ENCODE assay signal across 23 mouse cellular contexts in the genomic region with DNA sequence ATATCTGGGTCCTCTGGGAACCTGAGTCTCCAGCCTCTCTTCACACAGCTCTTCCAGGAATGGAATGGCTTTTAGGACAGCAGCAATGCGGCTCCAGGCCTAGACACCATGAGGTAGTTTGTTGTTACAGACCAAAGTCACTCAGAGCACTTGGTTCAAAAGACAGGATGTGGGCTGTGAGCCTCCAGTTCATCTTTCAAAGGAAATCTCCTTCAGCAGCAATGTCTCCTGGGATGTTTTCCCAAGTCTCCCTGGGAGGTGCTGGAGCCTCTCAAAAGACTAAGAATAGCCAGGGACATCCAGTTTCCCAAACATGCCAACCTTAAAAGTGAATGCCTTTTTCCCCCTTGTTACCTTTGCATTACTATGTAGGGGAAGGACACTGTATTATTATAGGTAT. TPM values are rescaled to one million over a fixed set of nuclear protein-coding genes. Genes with fewer than 3 reads are reported as not detected.
A peak's percentile ranks its signal among the peaks of the same experiment; 100 is the strongest.
DNase-seq lines count a peak whose midpoint lies in the region; ATAC-seq lines count a peak whose summit lies in the region.
"Had no signal": no experiment of that assay in that cellular context is flagged by ENCODE, and none has a peak within 500 bp of the region (broad histone marks: within the 10 kb centered on the region; RNA-seq: fewer than 3 reads in every experiment).

No protein-coding gene starts in this region.

- peak; percentile 11 for DNase-seq in embryo, embryonic 10 days (ENCODE audit: low spot score)
- no peak for DNase-seq in embryo, embryonic 11 days
- peak; percentile 57 for DNase-seq in CD4-positive, CD25-positive, alpha-beta regulatory T cell, adult 2 months (ENCODE audit: low read depth, low spot score)
- peak; percentile 36 for DNase-seq in brain, adult 2 months (ENCODE audit: low read depth, low spot score)
- DNase-seq in thymus, postnatal 10 days (ENCODE audit: low spot score in 2 of 2): peak; percentile 33 to 50
- no peak for DNase-seq in neural tube, embryonic 10.5 days (ENCODE audit: extremely low spot score, low spot score)
- no peak for DNase-seq in layer of hippocampus, adult 18-20 months (ENCODE audit: low spot score in 2 of 2)
- DNase-seq: adrenal gland, postnatal 14 days; cerebellum, adult 2 months; heart, adult 2 months; kidney, adult 2 months; kidney, postnatal 10 days; left cerebral cortex, postnatal 4 days; liver, postnatal 0 days; lung, postnatal 14 days had no signal

- WGBS in hindbrain, embryonic 12.5 days: 44% methylated on average over 1 of the region's 1 CpGs

- no peak overlapping the region for H3K4me2 ChIP-seq in hindbrain, embryonic 12.5 days (replicated peaks)
- H3K4me2 ChIP-seq: embryonic facial prominence, embryonic 15.5 days; heart, embryonic 15.5 days; midbrain, embryonic 15.5 days had no signal

- peaks cover 18% of the 10 kb centered on the region for H3K4me1 ChIP-seq in hindbrain, embryonic 12.5 days

- no peak overlapping the region for H3K9ac ChIP-seq in hindbrain, embryonic 12.5 days
- H3K9ac ChIP-seq: embryonic facial prominence, embryonic 15.5 days; heart, embryonic 15.5 days; liver, postnatal 0 days; midbrain, embryonic 15.5 days had no signal

- no peak overlapping the region for H3K27ac ChIP-seq in hindbrain, embryonic 12.5 days
- H3K27ac ChIP-seq: embryonic facial prominence, embryonic 15.5 days; forebrain, embryonic 10.5 days; heart, adult 2 months; heart, embryonic 15.5 days; layer of hippocampus, adult 2 months; midbrain, embryonic 15.5 days had no signal

- ATAC-seq in hindbrain, embryonic 12.5 days (ENCODE audit: low FRiP score): no peak
- ATAC-seq: liver, postnatal 0 days; midbrain, embryonic 15.5 days had no signal

- H3K27me3 ChIP-seq in hindbrain, embryonic 12.5 days: peaks cover 38% of the 10 kb centered on the region

- H3K36me3 ChIP-seq in hindbrain, embryonic 12.5 days: no peaks in the 10 kb centered on the region
- H3K36me3 ChIP-seq: embryonic facial prominence, embryonic 15.5 days; forebrain, embryonic 10.5 days; heart, embryonic 15.5 days; midbrain, embryonic 15.5 days had no signal

- H3K4me3 ChIP-seq in hindbrain, embryonic 12.5 days: no peak overlapping the region
- H3K4me3 ChIP-seq: embryonic facial prominence, embryonic 15.5 days; forebrain, embryonic 10.5 days; heart, adult 2 months; heart, embryonic 15.5 days; layer of hippocampus, adult 2 months; megakaryocyte, embryonic 14.5 days; midbrain, embryonic 15.5 days; myocyte had no signal

- no peaks in the 10 kb centered on the region for H3K9me3 ChIP-seq in hindbrain, embryonic 12.5 days (replicated peaks)
- H3K9me3 ChIP-seq: embryonic facial prominence, embryonic 15.5 days; forebrain, embryonic 10.5 days; heart, embryonic 15.5 days; megakaryocyte, embryonic 14.5 days; midbrain, embryonic 15.5 days had no signal

RNA-seq across cellular contexts. Expression of a gene that starts 1.3 kb away (rescaled TPM):
- total RNA-seq in layer of hippocampus, adult 18-20 months (2021): 100 to 1,000 TPM; 741 to 778 TPM
- polyA plus RNA-seq in hindbrain, embryonic 12.5 days (2016; fragmentation: Nextera tagmentation; extraction: Ambion mirVana): 32.5 and 34.1 TPM in 2 replicates

Comparison
In these comparisons a context has a peak if more than half of its experiments do, and no peak if none do; other contexts are left out.
1. DNase-seq: peak in embryo, embryonic 10 days (single experiment), CD4-positive, CD25-positive, alpha-beta regulatory T cell, adult 2 months (single experiment), brain, adult 2 months (single experiment) and thymus, postnatal 10 days (2 of 2); none in embryo, embryonic 11 days (single experiment), neural tube, embryonic 10.5 days (single experiment) and layer of hippocampus, adult 18-20 months (0 of 2).